Comparison of ENCODE assay signal across 11 mouse cellular contexts in the genomic region with DNA sequence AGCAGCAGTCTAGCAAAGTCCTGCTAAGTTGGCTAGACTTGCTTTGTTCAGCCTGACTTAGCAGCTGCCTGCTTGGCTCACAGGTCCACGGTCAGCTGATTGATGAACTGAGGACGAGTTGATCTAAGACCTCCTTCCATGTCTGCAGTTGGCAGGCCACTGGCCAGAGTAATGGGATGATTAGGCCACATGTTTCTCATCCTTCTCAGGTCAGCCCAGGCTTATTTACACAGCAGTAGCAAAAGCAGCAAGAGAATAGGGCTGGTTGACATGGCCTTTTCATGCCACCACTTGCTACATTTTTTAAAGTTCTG. TPM values are rescaled to one million over a fixed set of nuclear protein-coding genes. Genes with fewer than 3 reads are reported as not detected.
DNase-seq lines count a peak whose midpoint lies in the region; ATAC-seq and TF ChIP-seq lines count a peak whose summit lies in the region.
"Had no signal": no experiment of that assay in that cellular context is flagged by ENCODE, and none has a peak within 500 bp of the region (broad histone marks: within the 10 kb centered on the region; RNA-seq: fewer than 3 reads in every experiment).

No protein-coding gene starts in this region.

- TF ChIP-seq CTCF in midbrain, postnatal 0 days (IDR thresholded peaks at IDR 0.05): no peak

- DNase-seq in cerebellum, postnatal 10 days: peak; percentile 20 to 40
- no peak for DNase-seq in cerebellum, adult 9-11 months
- DNase-seq in midbrain, postnatal 0 days (ENCODE audit: low spot score): peak; percentile 38
- peak; percentile 53 for DNase-seq in limb, embryonic 10.5 days (ENCODE audit: low spot score)
- no peak for DNase-seq in left cerebral cortex, postnatal 10 days (ENCODE audit: extremely low spot score in 1 of 2, low spot score in 2 of 2)
- DNase-seq in testis, postnatal 14 days (ENCODE audit: low spot score): no peak
- DNase-seq: cerebellum, adult 8-10 months; spleen, adult 18-20 months had no signal

- H3K4me1 ChIP-seq in midbrain, postnatal 0 days (ENCODE audit: insufficient read depth, low read length): no peaks in the 10 kb centered on the region
- no peaks in the 10 kb centered on the region for H3K4me1 ChIP-seq in midbrain, embryonic 16.5 days (ENCODE audit: control insufficient read depth, insufficient read depth, low read length)
- H3K4me1 ChIP-seq in limb, embryonic 10.5 days: peaks cover 13% of the 10 kb centered on the region
- H3K4me1 ChIP-seq in neural tube, embryonic 14.5 days (ENCODE audit: control insufficient read depth, insufficient read depth, low read length): no peaks in the 10 kb centered on the region

- H3K27ac ChIP-seq in midbrain, postnatal 0 days (ENCODE audit: low read depth, low read length): no peak overlapping the region
- H3K27ac ChIP-seq in midbrain, embryonic 16.5 days (ENCODE audit: low read length): no peak overlapping the region
- H3K27ac ChIP-seq in limb, embryonic 10.5 days: peak overlapping the region; percentile 3; the same call in 1 of the 2 replicates
- no peak overlapping the region for H3K27ac ChIP-seq in neural tube, embryonic 14.5 days (ENCODE audit: low read depth, low read length)

- intact Hi-C loops in left cerebral cortex, postnatal 10 days (cut with DNase I): no loop called here

- ATAC-seq in midbrain, postnatal 0 days (ENCODE audit: low FRiP score): no peak
- no peak for ATAC-seq in midbrain, embryonic 16.5 days
- peak; percentile 44; the same call in 1 of the 2 replicates for ATAC-seq in neural tube, embryonic 14.5 days (ENCODE audit: low read depth)
- ATAC-seq: inflammation-experienced regulatory T-cells, adult 6 months had no signal

- no peaks in the 10 kb centered on the region for H3K36me3 ChIP-seq in midbrain, postnatal 0 days (ENCODE audit: insufficient read depth, low read length)
- H3K36me3 ChIP-seq in midbrain, embryonic 16.5 days (ENCODE audit: control insufficient read depth, insufficient read depth, low read length): no peaks in the 10 kb centered on the region
- H3K36me3 ChIP-seq in limb, embryonic 10.5 days: no peaks in the 10 kb centered on the region
- H3K36me3 ChIP-seq in neural tube, embryonic 14.5 days (ENCODE audit: control insufficient read depth, insufficient read depth, low read length): no peaks in the 10 kb centered on the region

- H3K9me3 ChIP-seq in midbrain, postnatal 0 days (ENCODE audit: low read length): no peaks in the 10 kb centered on the region
- no peaks in the 10 kb centered on the region for H3K9me3 ChIP-seq in midbrain, embryonic 16.5 days (replicated peaks; ENCODE audit: control insufficient read depth, low read length, poor library complexity, severe bottlenecking)
- no peaks in the 10 kb centered on the region for H3K9me3 ChIP-seq in limb, embryonic 10.5 days (replicated peaks)
- no peaks in the 10 kb centered on the region for H3K9me3 ChIP-seq in neural tube, embryonic 14.5 days (ENCODE audit: control insufficient read depth, low read length)

- no peaks in the 10 kb centered on the region for H3K27me3 ChIP-seq in midbrain, postnatal 0 days (ENCODE audit: insufficient read depth, low read length)
- no peaks in the 10 kb centered on the region for H3K27me3 ChIP-seq in midbrain, embryonic 16.5 days (ENCODE audit: control insufficient read depth, insufficient read depth, low read depth, low read length)
- no peaks in the 10 kb centered on the region for H3K27me3 ChIP-seq in limb, embryonic 10.5 days (ENCODE audit: low read depth, poor library complexity, severe bottlenecking)
- no peaks in the 10 kb centered on the region for H3K27me3 ChIP-seq in neural tube, embryonic 14.5 days (ENCODE audit: control insufficient read depth, insufficient read depth, low read length)

- no peak overlapping the region for H3K9ac ChIP-seq in midbrain, postnatal 0 days (replicated peaks; ENCODE audit: low read length, poor library complexity, severe bottlenecking)
- no peak overlapping the region for H3K9ac ChIP-seq in midbrain, embryonic 16.5 days (ENCODE audit: low read depth, low read length)
- no peak overlapping the region for H3K9ac ChIP-seq in neural tube, embryonic 14.5 days (replicated peaks; ENCODE audit: low read depth, low read length)

- no peak overlapping the region for H3K4me2 ChIP-seq in midbrain, postnatal 0 days (ENCODE audit: low read depth, low read length, poor library complexity, severe bottlenecking)
- H3K4me2 ChIP-seq in midbrain, embryonic 16.5 days (ENCODE audit: low read length): no peak overlapping the region
- no peak overlapping the region for H3K4me2 ChIP-seq in neural tube, embryonic 14.5 days (ENCODE audit: low read depth, low read length)

- no peak overlapping the region for H3K4me3 ChIP-seq in midbrain, postnatal 0 days (ENCODE audit: low read depth, low read length)
- no peak overlapping the region for H3K4me3 ChIP-seq in midbrain, embryonic 16.5 days (ENCODE audit: low read depth, low read length)
- no peak overlapping the region for H3K4me3 ChIP-seq in limb, embryonic 10.5 days
- H3K4me3 ChIP-seq in neural tube, embryonic 14.5 days (ENCODE audit: low read depth, low read length): no peak overlapping the region

- 65% methylated on average over 2 of the region's 2 CpGs for WGBS in midbrain, postnatal 0 days
- WGBS in midbrain, embryonic 16.5 days: 67% methylated on average over 2 of the region's 2 CpGs
- 17% methylated on average over 2 of the region's 2 CpGs for WGBS in limb, embryonic 10.5 days
- WGBS in neural tube, embryonic 14.5 days: 36% methylated on average over 2 of the region's 2 CpGs

RNA-seq across cellular contexts. Expression of gene Fbxo30, which starts 24.9 kb away (rescaled TPM):
- 9.0 and 13.4 TPM in 2 replicates for total RNA-seq in midbrain, postnatal 0 days (2014; rRNA removed)
- 8.2 and 9.0 TPM in 2 replicates for polyA plus RNA-seq in midbrain, postnatal 0 days (2015; fragmentation: Nextera tagmentation; extraction: Ambion mirVana)
- 19.2 and 20.1 TPM in 2 replicates for polyA plus RNA-seq in midbrain, embryonic 16.5 days (2015; fragmentation: Nextera tagmentation; extraction: Ambion mirVana)
- polyA plus RNA-seq in limb, embryonic 10.5 days (2016; fragmentation: Nextera tagmentation; extraction: Ambion mirVana): 50.6 and 55.8 TPM in 2 replicates
- 14.4 and 20.5 TPM in 2 replicates for polyA plus RNA-seq in neural tube, embryonic 14.5 days (2014; fragmentation: Nextera tagmentation; extraction: Ambion mirVana)
- 10 to 100 TPM; 11.9 to 13.3 TPM for total RNA-seq in left cerebral cortex, postnatal 10 days (2021)

RNA-seq across cellular contexts. Expression of gene Epm2a, which starts 37.2 kb away (rescaled TPM):
- 38.1 and 41.9 TPM in 2 replicates for total RNA-seq in midbrain, postnatal 0 days (2014; rRNA removed)
- 3.1 and 3.8 TPM in 2 replicates for polyA plus RNA-seq in midbrain, postnatal 0 days (2015; fragmentation: Nextera tagmentation; extraction: Ambion mirVana)
- 1.0 and 2.3 TPM in 2 replicates for polyA plus RNA-seq in midbrain, embryonic 16.5 days (2015; fragmentation: Nextera tagmentation; extraction: Ambion mirVana)
- 0.65 and 0.78 TPM in 2 replicates for polyA plus RNA-seq in limb, embryonic 10.5 days (2016; fragmentation: Nextera tagmentation; extraction: Ambion mirVana)
- 1.9 and 2.5 TPM in 2 replicates for polyA plus RNA-seq in neural tube, embryonic 14.5 days (2014; fragmentation: Nextera tagmentation; extraction: Ambion mirVana)
- 10 to 100 TPM; 29.3 to 32.8 TPM for total RNA-seq in left cerebral cortex, postnatal 10 days (2021)
- polyA plus RNA-seq: inflammation-experienced regulatory T-cells, adult 6 months had no signal

Comparison
In these comparisons a context has a peak if more than half of its experiments do, and no peak if none do; other contexts are left out.
1. DNase-seq: peak in cerebellum, postnatal 10 days (2 of 2), midbrain, postnatal 0 days (single experiment) and limb, embryonic 10.5 days (single experiment); none in cerebellum, adult 9-11 months (single experiment), left cerebral cortex, postnatal 10 days (0 of 2) and testis, postnatal 14 days (single experiment).